Mouse (Mus musculus) embryonic facial prominence, embryonic 14.5 days (tissue): ENCODE measurements around the gene Lsamp. TPM values are rescaled to one million over a fixed set of nuclear protein-coding genes. Genes with fewer than 3 reads are reported as not detected.

Experiments used
- microRNA-seq: library from miRNA; unstranded; fragments of <30 nt; microRNA quantifications from one replicate; pipeline ENCODE4, GENCODE M21; 2016; ENCODE audit warnings: borderline number of aligned reads
- polyA plus RNA-seq: library from polyadenylated mRNA; unstranded; fragments of >200 nt; fragmentation: Nextera tagmentation; extraction: Ambion mirVana; gene quantifications from 2 replicates; pipeline ENCODE4 v1.2.1, GENCODE M21; 2014

Lsamp gene
- polyA plus RNA-seq, 1 experiment from 2014 or later, result 8.9 TPM

Small RNA genes within 50 kb of the gene (microRNA-seq; reads per million reads assigned to microRNA genes)
- gene Gm27887, result not detected
- gene Gm47276, result not detected
